Mouse (Mus musculus): ENCODE results near the gene Shkbp1.

Shkbp1 gene

GRCm38 (mm10) chr7:27308821-27309549, 46.8 kb downstream of the Shkbp1 start:
- DNase-seq: peak; percentile 15

- DNase-seq: peak; percentile 34
These were observed 48.3 kb downstream of the Shkbp1 start for GRCm38 (mm10) chr7:27307551-27307950.

GRCm38 (mm10) chr7:27306161-27307160, 49.4 kb downstream of the Shkbp1 start:
- peak; percentile 72 for DNase-seq

GRCm38 (mm10) chr7:27305091-27305730, 50.6 kb downstream of the Shkbp1 start:
- no peak for DNase-seq

GRCm38 (mm10) chr7:27302172-27302571, 53.6 kb downstream of the Shkbp1 start:
- peak; percentile 75 for DNase-seq

GRCm38 (mm10) chr7:27300801-27301200, 55.0 kb downstream of the Shkbp1 start:
- no peak for DNase-seq

- no peak for DNase-seq
These were observed 55.5 kb downstream of the Shkbp1 start for GRCm38 (mm10) chr7:27300351-27300750.

GRCm38 (mm10) chr7:27298816-27299215, 57.0 kb downstream of the Shkbp1 start:
- DNase-seq: no peak

GRCm38 (mm10) chr7:27298033-27298610, 57.7 kb downstream of the Shkbp1 start:
- DNase-seq: no peak

GRCm38 (mm10) chr7:27296518-27296917, 59.3 kb downstream of the Shkbp1 start:
- no peak for DNase-seq

GRCm38 (mm10) chr7:27295956-27296355, 59.9 kb downstream of the Shkbp1 start:
- no peak for DNase-seq

Data from thymus, postnatal 4 days (tissue).